Mouse (Mus musculus): ENCODE results near the gene Pask.

GRCm38 (mm10) chr1:93267207-93267606, 76.1 kb downstream of the Pask start:
- TF ChIP-seq TAL1 (IDR thresholded peaks at IDR 0.05; ENCODE audit: low read length): no peak
- TF ChIP-seq GATA1 (IDR thresholded peaks at IDR 0.05; ENCODE audit: low read length): no peak

All from erythroblast, embryonic 14.5 days (primary cell).